17 mouse cellular contexts compared by ENCODE assay signal in genomic region chr13:80956966-80957365, GRCm38 (mm10).
"Had no signal": no experiment of that assay in that cellular context is flagged by ENCODE, and none has a peak within 500 bp of the region (broad histone marks: within the 10 kb centered on the region; RNA-seq: fewer than 3 reads in every experiment).

No protein-coding gene starts in this region.

- H3K9me3 ChIP-seq: midbrain, embryonic 10.5 days; midbrain, embryonic 12.5 days; neural tube, embryonic 13.5 days; neural tube, embryonic 15.5 days had no signal

- H3K27ac ChIP-seq: midbrain, embryonic 10.5 days; midbrain, embryonic 12.5 days; neural tube, embryonic 13.5 days; neural tube, embryonic 15.5 days had no signal

- H3K4me2 ChIP-seq: lung, embryonic 14.5 days; midbrain, embryonic 12.5 days; neural tube, embryonic 13.5 days; neural tube, embryonic 15.5 days had no signal

- H3K9ac ChIP-seq: lung, embryonic 14.5 days; midbrain, embryonic 12.5 days; neural tube, embryonic 13.5 days; neural tube, embryonic 15.5 days had no signal

- H3K27me3 ChIP-seq: midbrain, embryonic 12.5 days; neural tube, embryonic 13.5 days; neural tube, embryonic 15.5 days had no signal

- DNase-seq: lung, adult 18-20 months; lung, embryonic 14.5 days; lung, postnatal 10 days; lung, postnatal 4 days; retina, postnatal 1 day; right cerebral cortex, adult 18-20 months; right cerebral cortex, postnatal 25 days; right cerebral cortex, postnatal 4 days; spleen, adult 18-20 months; thymus, adult 18-20 months; thymus, postnatal 14 days; thymus, postnatal 36 days had no signal

- H3K36me3 ChIP-seq: midbrain, embryonic 10.5 days; midbrain, embryonic 12.5 days; neural tube, embryonic 13.5 days; neural tube, embryonic 15.5 days had no signal

- H3K4me3 ChIP-seq: midbrain, embryonic 10.5 days; midbrain, embryonic 12.5 days; myocyte; neural tube, embryonic 13.5 days; neural tube, embryonic 15.5 days had no signal
